Mouse (Mus musculus) right cerebral cortex, postnatal 4 days (tissue): ENCODE results near the gene Kiss1r.
A peak's percentile ranks its signal among the peaks of the same experiment; 100 is the strongest.
"Not testable (repeated sequence)": the region's sequence is repeated elsewhere in the genome, so short reads cannot be mapped to it uniquely, and the experiment has no call there.

ENCODE experiments used
- DNase-seq: peaks from one replicate; pipeline ENCODE4 v3.0.0-alpha.2; 2022

Gene Kiss1r

GRCm38 (mm10) chr10:79943471-79943901, 26.7 kb downstream of the Kiss1r start:
- DNase-seq, result no peak

DNA sequence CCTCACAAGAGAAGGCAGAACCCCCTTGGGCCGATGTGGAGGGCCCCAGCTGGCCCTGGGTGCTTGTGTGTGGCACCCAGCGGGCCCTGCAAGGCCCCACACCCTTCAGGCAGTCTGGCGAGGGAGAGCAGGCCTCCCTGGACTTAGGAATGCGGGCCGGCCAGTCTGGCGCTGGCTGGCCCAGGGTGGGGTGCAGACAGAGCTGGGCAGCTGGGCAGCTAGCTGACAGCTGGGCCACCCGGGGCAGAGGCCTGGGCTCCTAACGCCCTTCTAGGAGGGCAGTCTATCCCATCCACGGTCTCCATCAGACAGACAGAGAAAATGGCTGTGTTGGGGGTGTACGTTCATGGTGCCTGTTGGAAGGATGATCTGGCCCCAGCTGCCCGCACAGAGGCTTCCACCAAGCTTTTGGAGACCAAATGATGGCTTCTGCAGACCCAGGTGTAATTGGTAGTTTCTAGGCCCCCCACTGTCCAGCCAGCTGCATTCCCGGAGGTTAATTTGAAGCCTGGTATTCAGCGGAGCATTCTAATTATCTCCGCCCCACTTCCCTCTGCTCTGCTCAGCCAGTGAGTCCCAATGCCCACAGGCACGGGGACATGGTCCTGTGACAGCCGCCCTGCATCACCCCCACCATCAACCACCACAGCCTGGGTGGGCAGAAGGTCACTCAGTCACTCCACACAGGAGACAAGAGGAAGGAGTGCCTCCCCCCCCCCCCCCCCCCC, 28.9 kb downstream of the Kiss1r start:
- no peak for DNase-seq

DNA sequence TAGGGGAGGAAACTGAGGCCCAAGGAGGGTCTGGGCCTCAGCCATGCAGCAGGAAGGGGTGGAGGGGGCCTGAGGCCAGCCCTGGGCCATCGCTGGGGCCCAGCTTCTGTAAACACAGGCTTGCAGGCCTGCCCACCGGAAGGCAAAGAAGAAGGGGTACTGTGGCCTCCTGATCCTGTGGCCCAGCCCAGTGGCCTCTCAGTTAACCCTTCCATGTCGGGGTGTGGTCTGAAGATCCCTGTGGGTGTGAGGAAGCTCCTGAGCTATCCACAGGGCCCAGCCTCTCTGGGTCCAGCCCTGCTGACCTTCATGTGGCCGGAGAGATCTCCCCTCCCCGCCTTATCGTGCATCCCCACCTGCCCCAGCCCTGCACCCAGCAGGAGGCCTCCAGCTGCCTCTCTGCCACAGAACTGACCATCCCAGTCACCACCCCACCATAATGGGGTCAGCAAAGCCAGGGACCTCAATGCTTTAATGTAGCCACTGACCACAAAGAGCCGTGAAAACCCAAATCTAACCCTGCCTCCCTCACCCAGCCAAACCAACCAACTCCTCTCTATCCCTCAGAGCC, 30.1 kb downstream of the Kiss1r start:
- no peak for DNase-seq

- no peak for DNase-seq
These were observed 30.7 kb downstream of the Kiss1r start for GRCm38 (mm10) chr10:79947502-79947901.

DNA sequence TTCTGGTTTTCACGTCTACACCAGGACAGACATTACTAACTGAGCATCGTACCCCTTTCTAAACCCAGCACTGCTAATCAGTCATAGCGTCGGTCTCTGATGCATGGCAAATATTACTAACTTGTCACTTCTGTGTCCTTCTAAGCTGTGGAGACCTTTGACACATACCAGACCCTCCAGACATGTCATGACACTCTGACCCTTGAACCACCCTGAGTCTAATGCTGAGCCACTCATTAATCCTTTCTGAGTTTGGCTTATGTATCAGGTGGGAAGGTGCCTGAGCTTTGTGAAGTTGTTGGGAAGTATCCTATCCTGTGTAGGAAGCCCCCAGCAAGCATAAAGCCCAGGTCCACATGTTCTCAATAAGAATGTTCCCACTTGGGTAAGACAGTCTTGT, 33.1 kb downstream of the Kiss1r start:
- DNase-seq, result no peak

DNA sequence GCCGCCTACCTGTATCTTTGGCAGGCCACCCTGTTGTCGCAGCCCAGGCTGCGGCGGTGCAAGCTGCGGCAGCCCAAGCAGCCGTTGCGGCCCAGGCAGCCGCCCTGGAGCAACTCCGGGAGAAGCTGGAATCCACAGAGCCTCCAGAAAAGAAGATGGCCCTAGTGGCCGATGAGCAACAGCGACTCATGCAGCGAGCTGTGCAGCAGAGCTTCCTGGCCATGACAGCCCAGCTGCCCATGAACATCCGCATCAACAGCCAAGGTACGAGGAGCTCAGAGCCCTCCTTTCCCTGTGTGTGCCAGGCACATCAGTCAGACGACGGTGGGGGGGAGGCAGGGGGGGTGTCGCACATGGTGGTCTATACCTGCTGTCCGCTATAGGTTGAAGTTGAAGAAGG, 33.9 kb downstream of the Kiss1r start:
- DNase-seq, result no peak

DNA sequence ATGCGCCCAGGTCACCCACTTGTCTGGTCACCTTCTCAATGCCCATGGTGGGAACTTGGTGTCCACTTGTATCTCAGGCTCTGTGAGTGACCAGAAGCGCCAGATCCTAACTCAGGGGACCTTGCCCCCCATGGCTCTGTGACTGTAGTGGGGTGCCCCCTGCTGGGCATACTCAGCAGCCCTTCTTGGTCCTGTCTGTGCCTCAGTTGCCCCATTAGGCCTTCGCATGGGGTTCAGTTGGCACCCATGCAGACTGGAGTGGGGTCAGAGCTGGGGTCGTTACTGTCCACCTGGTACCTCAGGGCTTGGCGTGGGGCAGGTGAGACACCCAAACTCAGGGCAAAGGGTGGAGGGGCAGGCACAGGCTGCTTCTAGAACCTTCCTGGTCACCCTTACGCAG, 37.2 kb downstream of the Kiss1r start:
- peak; percentile 43 for DNase-seq

- no peak for DNase-seq
These were observed 38.9 kb downstream of the Kiss1r start for GRCm38 (mm10) chr10:79955691-79956090.

GRCm38 (mm10) chr10:79956643-79957154, 39.9 kb downstream of the Kiss1r start:
- no peak for DNase-seq

DNA sequence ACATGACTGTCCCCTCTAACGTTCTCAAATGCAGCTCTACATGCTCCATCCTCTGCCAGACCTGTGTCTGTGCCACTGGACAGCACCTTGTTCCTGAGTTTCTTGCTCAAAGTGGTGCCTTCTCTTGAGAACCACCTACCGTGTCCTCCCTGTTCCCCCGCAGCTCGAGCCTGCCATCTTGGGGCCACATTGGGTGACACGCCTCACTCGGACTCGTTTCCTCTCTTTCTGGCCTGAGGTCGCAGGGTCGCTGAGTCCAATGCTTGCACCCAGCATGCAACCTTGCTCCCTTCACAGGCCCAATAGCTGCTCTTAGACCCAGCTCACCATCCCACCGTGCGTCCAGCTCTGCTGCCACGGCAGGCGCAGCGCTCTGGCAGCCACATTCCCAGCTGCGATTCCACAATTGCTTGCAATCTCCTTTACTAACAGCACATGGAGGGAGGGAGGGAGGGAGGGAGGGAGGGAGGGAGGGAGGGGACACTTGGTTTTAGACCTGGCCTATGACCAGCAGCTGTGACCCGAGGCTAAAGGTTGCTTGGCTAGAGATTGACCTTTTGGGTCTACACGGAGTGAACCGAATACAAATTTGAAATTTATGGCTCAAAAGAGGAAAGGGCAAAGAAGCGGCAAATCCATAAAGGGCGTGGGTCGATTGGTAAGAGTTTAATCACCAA, 41.5 kb downstream of the Kiss1r start:
- DNase-seq, result peak; percentile 65

DNA sequence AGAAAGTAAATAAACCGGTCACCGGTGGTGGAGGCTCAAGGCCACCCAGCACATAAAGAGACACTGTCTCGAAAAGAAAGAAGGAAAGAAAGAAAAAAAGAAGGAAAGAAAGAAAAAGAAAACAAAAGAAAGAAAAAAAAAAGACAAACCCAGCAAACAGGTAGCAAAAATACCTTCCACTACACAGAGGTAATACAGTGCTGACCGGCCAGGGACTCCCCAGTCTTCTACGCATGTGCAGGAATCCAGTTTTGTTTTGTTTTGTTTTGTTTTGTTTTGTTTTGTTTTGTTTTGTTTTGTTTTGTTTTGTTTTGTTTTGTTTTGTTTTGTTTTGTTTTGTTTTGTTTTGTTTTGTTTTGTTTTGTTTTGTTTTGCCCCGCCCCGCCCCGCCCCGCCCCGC, 42.6 kb downstream of the Kiss1r start:
- DNase-seq, result not testable (repeated sequence)

GRCm38 (mm10) chr10:79959847-79960601, 43.3 kb downstream of the Kiss1r start, which contains the start of gene Wdr18:
Gene Wdr18, plus strand, starts transcription at chr10:79960152.
- DNase-seq, result peak; percentile 97

DNA sequence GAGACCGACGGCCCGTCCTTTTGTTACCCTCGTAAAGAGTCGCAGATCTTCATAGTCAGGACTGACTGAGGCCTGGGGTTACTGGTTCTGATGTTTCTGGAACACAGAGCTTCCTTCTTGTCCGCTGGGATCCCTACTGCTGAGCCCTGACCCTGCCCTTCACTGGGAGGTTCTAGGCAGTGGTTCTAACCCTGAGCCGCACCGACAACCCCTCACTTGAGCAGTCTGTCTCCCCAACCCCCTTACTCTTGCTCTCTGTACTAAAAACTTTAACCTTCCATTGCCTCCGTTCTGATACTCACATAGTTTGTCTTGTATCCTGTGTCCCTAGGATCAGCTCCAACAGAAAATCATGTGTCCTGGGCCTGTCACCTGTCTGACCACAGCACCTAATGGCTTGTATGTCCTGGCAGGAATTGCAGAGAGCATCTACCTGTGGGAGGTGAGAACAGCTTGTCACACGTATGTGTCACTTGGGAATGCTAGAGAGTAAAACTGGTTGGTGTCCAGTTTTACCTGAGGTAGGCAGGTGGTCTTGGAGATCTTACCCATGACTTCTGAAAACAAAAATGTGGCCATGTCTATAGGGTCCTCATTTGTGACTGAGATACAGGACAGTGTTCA, 44.0 kb downstream of the Kiss1r start:
- no peak for DNase-seq

DNA sequence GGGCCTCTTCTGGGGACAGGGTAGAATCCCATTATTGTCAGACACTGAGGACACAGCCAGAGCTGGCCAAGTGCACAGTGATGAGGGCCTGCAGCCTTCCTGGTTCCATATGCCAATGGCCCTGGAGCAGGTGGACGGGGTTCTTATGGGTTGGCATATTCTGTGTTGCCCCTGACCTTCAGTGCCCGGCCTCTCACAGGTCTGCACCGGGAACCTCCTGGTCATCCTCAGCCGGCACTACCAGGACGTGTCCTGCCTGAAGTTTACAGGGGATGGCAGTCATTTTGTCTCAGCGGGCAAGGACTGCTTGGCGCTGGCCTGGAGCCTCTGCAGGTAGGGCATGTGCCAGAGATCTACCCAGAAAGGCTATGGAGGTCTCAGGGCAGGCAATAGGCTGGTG, 48.0 kb downstream of the Kiss1r start:
- DNase-seq, result no peak

DNA sequence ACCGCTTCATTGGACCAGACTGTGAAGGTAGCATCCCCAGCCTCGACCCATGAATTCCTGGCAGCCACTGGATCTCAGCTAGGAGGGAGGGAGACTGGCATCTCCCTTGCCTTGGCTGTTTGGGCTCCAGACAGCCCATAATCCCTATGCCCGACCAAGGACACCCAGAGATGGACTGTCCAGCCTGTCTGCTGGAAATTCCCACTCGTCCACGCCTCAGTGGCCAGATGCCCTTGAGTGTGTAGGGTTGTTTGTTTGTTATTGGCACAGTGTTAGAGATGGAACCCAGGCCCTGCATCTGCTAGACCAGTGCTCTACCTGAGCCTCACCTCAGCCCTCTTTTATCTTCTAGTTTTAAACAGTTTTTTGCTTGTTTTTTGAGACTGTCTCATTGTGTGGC, 48.6 kb downstream of the Kiss1r start:
- DNase-seq, result no peak

GRCm38 (mm10) chr10:79966886-79967400, 50.2 kb downstream of the Kiss1r start:
- DNase-seq, result no peak

GRCm38 (mm10) chr10:79968181-79968580, 51.4 kb downstream of the Kiss1r start:
- DNase-seq, result no peak

DNA sequence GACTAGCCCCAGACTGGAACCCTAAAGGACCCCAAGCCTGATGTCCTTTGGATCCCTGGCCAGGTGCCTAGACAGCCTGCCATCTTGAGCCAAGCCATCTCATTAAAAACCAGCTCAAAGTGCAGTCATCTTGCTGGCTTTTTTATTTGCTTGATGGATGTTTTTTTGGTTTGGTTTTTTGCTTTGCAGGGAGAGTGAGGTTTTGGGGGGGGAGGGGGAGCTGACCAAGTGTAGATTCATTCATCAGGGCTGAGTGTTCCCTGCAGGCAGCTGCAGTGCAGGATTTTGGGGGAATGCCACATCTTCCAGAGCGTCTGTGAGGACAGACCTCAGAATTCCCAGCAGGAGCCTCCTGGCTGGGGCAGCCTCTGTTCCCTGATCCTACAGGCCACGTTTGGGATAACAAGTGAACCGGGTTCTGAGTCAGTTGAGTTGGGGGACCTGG, 52.4 kb downstream of the Kiss1r start:
- DNase-seq, result no peak

- DNase-seq, result no peak
These were observed 53.8 kb downstream of the Kiss1r start, which contains the start of gene Grin3b for GRCm38 (mm10) chr10:79970415-79971182. Gene Grin3b, plus strand, starts transcription at chr10:79970715.

GRCm38 (mm10) chr10:79971183-79971497, 54.4 kb downstream of the Kiss1r start:
- DNase-seq, result no peak
